17 mouse cellular contexts compared by ENCODE assay signal in genomic region chrX:69460896-69461295, GRCm38 (mm10).
"Had no signal": no experiment of that assay in that cellular context is flagged by ENCODE, and none has a peak within 500 bp of the region (broad histone marks: within the 10 kb centered on the region; RNA-seq: fewer than 3 reads in every experiment).

No protein-coding gene starts in this region.

- H3K27ac ChIP-seq: midbrain, embryonic 10.5 days; midbrain, embryonic 12.5 days; neural tube, embryonic 13.5 days; neural tube, embryonic 15.5 days had no signal

- H3K27me3 ChIP-seq: midbrain, embryonic 12.5 days; neural tube, embryonic 13.5 days; neural tube, embryonic 15.5 days had no signal

- H3K4me1 ChIP-seq: midbrain, embryonic 10.5 days; midbrain, embryonic 12.5 days; neural tube, embryonic 13.5 days; neural tube, embryonic 15.5 days had no signal

- H3K36me3 ChIP-seq: midbrain, embryonic 10.5 days; midbrain, embryonic 12.5 days; neural tube, embryonic 13.5 days; neural tube, embryonic 15.5 days had no signal

- H3K4me3 ChIP-seq: midbrain, embryonic 10.5 days; midbrain, embryonic 12.5 days; myocyte; neural tube, embryonic 13.5 days; neural tube, embryonic 15.5 days had no signal

- DNase-seq: lung, embryonic 14.5 days; lung, postnatal 10 days; lung, postnatal 4 days; midbrain, embryonic 14.5 days; retina, postnatal 1 day; right cerebral cortex, adult 18-20 months; right cerebral cortex, postnatal 25 days; right cerebral cortex, postnatal 4 days; spleen, adult 18-20 months; thymus, adult 18-20 months; thymus, postnatal 14 days; thymus, postnatal 36 days had no signal
